Mouse (Mus musculus) forelimb bud, embryonic 11.5 days (tissue): ENCODE results near the gene Map4.

Source experiments
- DNase-seq: peaks from one replicate; pipeline ENCODE4 v3.0.0-alpha.2; 2012; ENCODE audit warnings: low read depth, low spot score

Gene Map4

GRCm38 (mm10) chr9:110130896-110131524, 199.8 kb downstream of the Map4 start:
- no peak for DNase-seq

- DNase-seq, result peak; percentile 100
These were observed 200.4 kb downstream of the Map4 start for GRCm38 (mm10) chr9:110131525-110132197.

GRCm38 (mm10) chr9:110132201-110132605, 200.9 kb downstream of the Map4 start:
- DNase-seq, result peak; percentile 59

- DNase-seq, result no peak
These were observed 201.7 kb downstream of the Map4 start for GRCm38 (mm10) chr9:110132921-110133320.
